Mouse (Mus musculus): ENCODE results near the gene Zfp879.

Gene Zfp879

DNA sequence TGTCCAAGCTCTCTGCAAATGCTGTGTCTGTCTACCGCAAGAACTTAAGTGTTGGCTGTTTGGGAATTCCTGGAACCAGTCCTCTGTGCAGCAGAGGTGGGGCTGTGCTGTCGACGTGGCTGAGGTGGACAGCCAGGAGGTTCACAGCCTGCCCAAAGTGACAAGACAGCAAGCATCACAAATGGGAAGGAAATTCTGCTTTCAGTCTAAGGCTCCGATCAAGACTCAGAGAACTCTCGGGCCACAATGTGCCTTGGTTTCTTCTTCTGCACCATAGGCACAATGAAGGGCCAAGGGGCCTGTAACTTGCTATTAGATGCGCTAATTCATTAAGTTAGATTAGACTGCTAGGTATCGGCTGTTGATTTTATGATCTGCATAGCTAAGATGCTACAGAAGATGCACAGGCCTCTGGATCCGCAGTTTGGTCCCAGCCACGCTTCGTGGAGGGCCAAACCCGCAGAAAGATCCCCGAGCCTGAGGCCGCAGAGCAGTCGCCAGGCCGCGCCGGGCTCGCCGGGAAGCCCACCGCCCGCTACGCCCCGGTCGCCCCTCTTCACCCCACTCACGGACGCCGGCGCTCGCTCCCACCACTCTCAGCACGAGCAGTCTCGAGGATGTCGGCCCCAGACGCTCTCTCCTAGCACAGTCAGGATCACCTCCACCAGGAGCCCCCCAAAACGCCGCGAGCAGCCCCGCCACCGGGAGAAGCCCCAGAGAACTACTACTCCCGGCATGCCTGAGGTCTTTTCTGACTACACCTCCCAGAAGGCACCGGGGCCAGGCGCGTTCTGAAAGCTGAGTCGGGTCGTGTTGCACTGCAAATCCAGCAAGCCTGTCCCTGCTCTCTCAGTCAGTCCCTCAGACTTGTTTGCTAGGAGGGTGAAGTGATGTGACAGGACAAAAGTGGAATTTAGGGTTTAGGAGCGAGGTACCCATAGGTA, 14.1 kb downstream of the Zfp879 start, which contains the start of gene Zfp354c:
Zfp354c (minus strand) TSS at position 715 of the 944 bp plus-strand sequence.
- Histone ChIP-seq H3K36me3 (ENCODE audit: control insufficient read depth, insufficient read depth, low read length, poor library complexity, severe bottlenecking) (no peaks in the 10 kb centered on the region), H3K27me3 (ENCODE audit: control insufficient read depth, insufficient read depth, low read length, poor library complexity, severe bottlenecking) (no peaks in the 10 kb centered on the region)
- DNase-seq (ENCODE audit: low read depth, low spot score) = peak; percentile 74

DNA sequence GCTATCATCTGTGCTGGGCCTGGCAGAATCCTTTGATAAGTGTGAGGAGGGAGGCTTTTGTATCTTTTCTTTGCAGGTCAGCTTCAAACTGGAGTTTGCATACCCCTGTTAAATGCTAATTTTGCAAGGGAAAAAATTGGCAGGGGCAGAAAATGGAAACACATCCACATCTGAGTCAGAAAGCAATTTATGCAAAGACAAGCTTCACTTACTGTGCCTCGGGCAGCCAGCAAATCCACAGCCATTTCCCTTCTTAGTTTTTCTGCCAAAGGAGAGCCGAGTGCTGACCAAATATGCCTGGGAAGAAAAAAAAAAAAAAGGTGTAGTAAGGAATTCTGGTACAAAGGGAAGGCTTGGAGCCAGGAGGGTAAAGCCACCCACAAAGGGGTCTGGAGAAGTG, 15.1 kb downstream of the Zfp879 start:
- H3K36me3 ChIP-seq (ENCODE audit: control insufficient read depth, insufficient read depth, low read length, poor library complexity, severe bottlenecking) = no peaks in the 10 kb centered on the region
- no peak for DNase-seq (ENCODE audit: low read depth, low spot score)

DNA sequence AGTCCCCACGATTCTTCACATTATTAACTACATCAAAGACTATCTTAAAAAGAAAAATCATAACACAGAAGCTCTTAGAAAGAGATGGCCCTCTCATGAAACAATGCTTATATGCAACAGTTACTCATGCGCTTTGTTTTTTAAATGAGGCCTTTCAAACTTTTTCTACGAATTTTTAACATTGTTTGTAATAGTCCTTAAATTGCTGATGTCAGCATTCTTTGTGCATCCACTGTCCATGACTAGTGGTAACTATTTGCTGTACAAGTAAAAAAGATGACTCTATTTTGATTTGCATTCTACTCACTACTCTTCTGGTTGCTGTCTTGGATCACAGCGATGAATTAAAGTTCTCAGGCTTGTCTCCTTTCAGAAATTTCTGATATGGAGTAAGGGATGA, 27.1 kb downstream of the Zfp879 start:
- no peak for DNase-seq (ENCODE audit: low read depth, low spot score)
- H3K36me3 ChIP-seq (ENCODE audit: control insufficient read depth, insufficient read depth, low read length, poor library complexity, severe bottlenecking) = peaks cover 5% of the 10 kb centered on the region; the same call in 1 of the 2 replicates
- H3K27me3 ChIP-seq (ENCODE audit: control insufficient read depth, insufficient read depth, low read length, poor library complexity, severe bottlenecking) = no peaks in the 10 kb centered on the region

More for the DNA sequence above, 15.1 kb downstream of the Zfp879 start:
- H3K27me3 ChIP-seq (ENCODE audit: control insufficient read depth, insufficient read depth, low read length, poor library complexity, severe bottlenecking) = no peaks in the 10 kb centered on the region

DNA sequence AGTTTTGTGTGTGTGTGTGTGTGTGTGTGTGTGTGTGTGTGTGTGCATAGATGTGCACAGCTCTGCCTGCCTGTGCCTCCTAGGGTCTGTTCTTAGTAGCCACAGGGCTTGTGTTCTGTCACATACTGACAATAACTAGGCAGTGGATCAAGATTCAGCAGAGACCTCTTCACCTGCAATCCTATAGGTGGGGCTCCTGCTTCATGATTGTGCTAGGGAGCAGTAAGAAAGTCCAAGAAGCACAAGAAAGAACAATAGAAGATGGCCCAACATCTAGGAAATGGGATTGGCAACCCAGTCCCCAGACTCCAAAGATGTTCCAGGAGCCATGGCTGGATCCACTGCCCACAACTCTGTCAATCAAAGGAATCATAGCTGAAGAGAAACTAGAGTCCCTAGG, 42.5 kb downstream of the Zfp879 start:
- DNase-seq (ENCODE audit: low read depth, low spot score) = peak; percentile 50
- Histone ChIP-seq H3K27me3 (ENCODE audit: control insufficient read depth, insufficient read depth, low read length, poor library complexity, severe bottlenecking) (no peaks in the 10 kb centered on the region), H3K36me3 (ENCODE audit: control insufficient read depth, insufficient read depth, low read length, poor library complexity, severe bottlenecking) (no peaks in the 10 kb centered on the region)

DNA sequence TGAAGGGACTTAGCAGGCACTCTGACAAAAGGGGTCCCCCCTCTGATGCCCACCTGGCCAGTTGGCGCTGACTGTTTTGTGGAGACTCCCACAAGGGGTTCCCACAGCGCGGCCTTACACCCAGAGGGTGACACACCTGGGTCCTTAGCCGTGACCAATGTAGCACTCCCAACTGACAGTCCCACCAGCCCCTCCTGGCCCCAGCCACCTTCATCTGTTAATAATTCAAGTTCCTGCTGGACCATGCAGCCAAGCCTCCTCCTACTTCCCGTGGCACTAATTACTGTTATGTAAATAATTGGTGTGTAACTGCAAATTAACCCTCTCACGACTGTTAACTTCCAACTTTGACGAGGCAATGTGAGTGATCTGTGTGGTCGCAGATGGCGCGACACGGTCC, 43.7 kb downstream of the Zfp879 start:
- H3K27me3 ChIP-seq (ENCODE audit: control insufficient read depth, insufficient read depth, low read length, poor library complexity, severe bottlenecking) = no peaks in the 10 kb centered on the region
- no peaks in the 10 kb centered on the region for H3K36me3 ChIP-seq (ENCODE audit: control insufficient read depth, insufficient read depth, low read length, poor library complexity, severe bottlenecking)
- DNase-seq (ENCODE audit: low read depth, low spot score) = no peak
